Mouse (Mus musculus): ENCODE results near the gene Bcl11a. TPM values are rescaled to one million over a fixed set of nuclear protein-coding genes. Genes with fewer than 3 reads are reported as not detected.

Bcl11a gene
- polyA plus RNA-seq, 1 experiment from 2014 or later: 25.2 TPM

DNA sequence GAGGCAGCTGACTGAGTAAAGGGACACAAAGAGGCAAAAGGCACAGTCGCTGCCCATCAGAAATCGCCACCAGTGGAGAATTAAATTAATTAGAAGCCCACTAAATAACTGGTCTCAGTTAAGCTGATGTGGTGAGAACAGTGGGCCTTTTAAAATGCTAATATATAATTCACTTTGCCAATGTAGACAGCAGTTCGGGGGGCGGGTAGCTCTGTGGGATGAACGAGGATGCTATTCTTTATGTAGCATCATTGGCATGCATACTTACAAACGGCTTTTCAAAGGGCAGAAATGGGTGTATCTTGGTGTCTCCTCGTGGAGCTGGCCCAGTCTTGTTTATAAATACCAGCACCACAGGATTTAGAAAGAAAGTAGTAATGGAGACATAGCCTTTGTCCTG, 102.2 kb downstream of the Bcl11a start:
- H3K4me1 ChIP-seq (replicated peaks): no peaks in the 10 kb centered on the region; the same call in 1 of the 2 replicates
- no peak overlapping the region for H3K4me2 ChIP-seq
- H3K9ac ChIP-seq: no peak overlapping the region
- no peaks in the 10 kb centered on the region for H3K36me3 ChIP-seq (replicated peaks)
- no peak for ATAC-seq (ENCODE audit: insufficient read depth)
- no peaks in the 10 kb centered on the region for H3K27me3 ChIP-seq
- WGBS (ENCODE audit: insufficient replicate concordance): 70% methylated on average over 7 of the region's 7 CpGs
- H3K9me3 ChIP-seq (replicated peaks): no peaks in the 10 kb centered on the region
- no peak overlapping the region for H3K27ac ChIP-seq (replicated peaks)
- H3K4me3 ChIP-seq (replicated peaks): no peak overlapping the region

GRCm38 (mm10) chr11:24183501-24183900, 105.6 kb downstream of the Bcl11a start:
- Histone ChIP-seq H3K27me3 (no peaks in the 10 kb centered on the region), H3K36me3 (replicated peaks) (no peaks in the 10 kb centered on the region), H3K27ac (replicated peaks) (no peak overlapping the region), H3K4me3 (replicated peaks) (no peak overlapping the region), H3K4me2 (no peak overlapping the region), H3K9me3 (replicated peaks) (no peaks in the 10 kb centered on the region), H3K4me1 (replicated peaks) (no peaks in the 10 kb centered on the region; the same call in 1 of the 2 replicates), H3K9ac (no peak overlapping the region)
- ATAC-seq (ENCODE audit: insufficient read depth): no peak
- WGBS (ENCODE audit: insufficient replicate concordance): 74% methylated on average over 7 of the region's 7 CpGs

GRCm38 (mm10) chr11:24184932-24185331, 107.1 kb downstream of the Bcl11a start:
- Histone ChIP-seq H3K27me3 (no peaks in the 10 kb centered on the region), H3K9ac (no peak overlapping the region), H3K4me1 (replicated peaks) (no peaks in the 10 kb centered on the region; the same call in 1 of the 2 replicates), H3K4me2 (no peak overlapping the region), H3K4me3 (replicated peaks) (no peak overlapping the region), H3K36me3 (replicated peaks) (no peaks in the 10 kb centered on the region), H3K9me3 (replicated peaks) (no peaks in the 10 kb centered on the region), H3K27ac (replicated peaks) (no peak overlapping the region)
- WGBS (ENCODE audit: insufficient replicate concordance): 20% methylated on average over 5 of the region's 5 CpGs
- ATAC-seq (ENCODE audit: insufficient read depth): no peak

DNA sequence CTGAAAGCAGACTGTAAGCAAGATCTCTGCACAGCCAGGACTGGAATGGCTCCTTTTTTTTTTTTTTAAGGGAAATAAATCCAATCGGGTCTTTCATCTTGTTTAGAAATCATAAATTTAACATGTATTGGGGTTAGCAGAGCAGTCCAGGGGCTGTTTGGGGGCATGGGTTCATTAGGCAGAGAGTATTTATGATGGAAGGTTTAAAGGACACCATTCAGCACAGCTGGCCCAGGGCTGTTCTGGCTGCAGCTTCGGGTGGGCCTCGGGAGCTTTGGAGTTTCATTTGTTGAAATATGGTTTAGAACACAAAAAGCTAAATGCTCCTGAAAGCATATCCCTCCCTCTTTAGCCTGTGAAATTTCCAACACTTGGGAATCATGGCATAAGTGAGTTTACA, 112.6 kb downstream of the Bcl11a start:
- no peak overlapping the region for H3K9ac ChIP-seq
- H3K27me3 ChIP-seq: no peaks in the 10 kb centered on the region
- no peaks in the 10 kb centered on the region for H3K9me3 ChIP-seq (replicated peaks)
- no peak overlapping the region for H3K4me3 ChIP-seq (replicated peaks)
- H3K36me3 ChIP-seq (replicated peaks): no peaks in the 10 kb centered on the region
- no peak overlapping the region for H3K4me2 ChIP-seq
- ATAC-seq (ENCODE audit: insufficient read depth): no peak
- H3K27ac ChIP-seq (replicated peaks): no peak overlapping the region
- no peaks in the 10 kb centered on the region for H3K4me1 ChIP-seq (replicated peaks)
- WGBS (ENCODE audit: insufficient replicate concordance): 60% methylated on average over 3 of the region's 3 CpGs

DNA sequence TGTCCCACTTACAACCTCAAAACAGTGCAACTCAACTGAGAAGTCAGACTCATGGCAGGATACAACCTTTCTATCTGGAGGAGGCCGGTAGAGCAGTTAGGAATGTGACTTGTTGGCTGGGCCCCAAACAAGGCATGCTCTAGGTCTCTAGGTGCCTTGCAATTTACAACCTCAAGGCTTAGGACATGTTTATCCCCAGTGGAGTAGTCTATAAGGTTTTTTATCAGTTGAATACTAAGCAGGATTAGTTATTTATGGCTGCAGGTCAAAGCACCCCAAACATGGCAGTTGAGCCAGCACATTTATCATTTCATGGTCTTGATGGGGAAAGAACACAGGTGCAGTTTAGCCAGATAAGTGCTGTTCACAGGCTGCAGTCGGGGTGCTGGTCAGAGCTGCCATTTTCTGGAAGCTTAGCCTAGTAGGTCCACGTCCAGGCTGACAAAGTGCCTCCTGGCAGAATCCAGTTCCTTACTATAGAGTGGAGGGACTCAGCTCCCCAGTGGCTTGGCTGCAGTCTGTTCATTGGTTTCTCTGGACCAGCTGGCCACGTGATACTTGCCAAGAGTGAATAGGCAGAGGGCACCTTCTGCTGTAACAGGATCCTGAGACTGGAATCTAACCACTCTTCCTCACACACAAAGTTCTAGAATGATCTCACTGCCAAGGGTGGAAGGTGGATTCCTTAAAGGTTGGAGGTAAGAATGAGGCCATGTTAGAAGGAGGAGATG, 118.8 kb downstream of the Bcl11a start:
- Histone ChIP-seq H3K4me3 (replicated peaks) (no peak overlapping the region), H3K27ac (replicated peaks) (no peak overlapping the region), H3K9ac (no peak overlapping the region), H3K4me2 (no peak overlapping the region), H3K36me3 (replicated peaks) (no peaks in the 10 kb centered on the region), H3K4me1 (replicated peaks) (no peaks in the 10 kb centered on the region), H3K9me3 (replicated peaks) (no peaks in the 10 kb centered on the region), H3K27me3 (no peaks in the 10 kb centered on the region; the same call in 1 of the 2 replicates)
- 55% methylated on average over 4 of the region's 4 CpGs for WGBS (ENCODE audit: insufficient replicate concordance)
- ATAC-seq (ENCODE audit: insufficient read depth): no peak

DNA sequence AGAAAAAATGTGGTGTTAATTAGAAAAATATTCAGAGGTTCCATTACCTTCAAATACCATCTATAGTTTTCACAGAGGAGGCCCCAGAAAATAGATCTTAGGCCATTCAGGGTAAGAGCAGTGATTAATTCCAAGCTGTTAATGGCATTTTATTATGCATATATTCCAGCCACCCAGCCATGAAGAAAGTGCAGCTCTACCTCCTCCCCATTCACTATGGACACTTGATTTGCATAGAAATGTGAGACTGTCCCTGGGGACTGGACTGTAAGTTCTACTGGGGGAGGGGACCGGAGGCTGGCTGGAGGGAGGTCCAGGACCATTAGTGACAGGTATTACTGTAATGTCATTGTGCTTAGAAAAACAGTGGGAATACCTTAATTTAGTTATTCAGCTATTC, 119.6 kb downstream of the Bcl11a start:
- H3K36me3 ChIP-seq (replicated peaks): no peaks in the 10 kb centered on the region
- no peak overlapping the region for H3K4me3 ChIP-seq (replicated peaks)
- no peaks in the 10 kb centered on the region for H3K4me1 ChIP-seq (replicated peaks)
- no peaks in the 10 kb centered on the region for H3K9me3 ChIP-seq (replicated peaks)
- no peak overlapping the region for H3K27ac ChIP-seq (replicated peaks)
- no peak overlapping the region for H3K9ac ChIP-seq
- H3K4me2 ChIP-seq: no peak overlapping the region
- no peaks in the 10 kb centered on the region; the same call in 1 of the 2 replicates for H3K27me3 ChIP-seq
- ATAC-seq (ENCODE audit: insufficient read depth): no peak
- 65% methylated on average over 1 of the region's 1 CpGs for WGBS (ENCODE audit: insufficient replicate concordance)

- Histone ChIP-seq H3K4me3 (replicated peaks) (no peak overlapping the region), H3K27me3 (no peaks in the 10 kb centered on the region; the same call in 1 of the 2 replicates), H3K36me3 (replicated peaks) (no peaks in the 10 kb centered on the region), H3K4me2 (no peak overlapping the region), H3K27ac (replicated peaks) (no peak overlapping the region), H3K4me1 (replicated peaks) (no peaks in the 10 kb centered on the region), H3K9ac (no peak overlapping the region), H3K9me3 (replicated peaks) (no peaks in the 10 kb centered on the region)
- 62% methylated on average over 3 of the region's 3 CpGs for WGBS (ENCODE audit: insufficient replicate concordance)
- no peak for ATAC-seq (ENCODE audit: insufficient read depth)
Measured at GRCm38 (mm10) chr11:24199560-24199959, 121.7 kb downstream of the Bcl11a start.

- Histone ChIP-seq H3K4me3 (replicated peaks) (no peak overlapping the region), H3K36me3 (replicated peaks) (no peaks in the 10 kb centered on the region), H3K9ac (no peak overlapping the region), H3K9me3 (replicated peaks) (no peaks in the 10 kb centered on the region), H3K27me3 (no peaks in the 10 kb centered on the region; the same call in 1 of the 2 replicates), H3K4me2 (no peak overlapping the region), H3K4me1 (replicated peaks) (no peaks in the 10 kb centered on the region), H3K27ac (replicated peaks) (no peak overlapping the region)
- WGBS (ENCODE audit: insufficient replicate concordance): 42% methylated on average over 5 of the region's 5 CpGs
- ATAC-seq (ENCODE audit: insufficient read depth): no peak
Measured at GRCm38 (mm10) chr11:24200310-24200709, 122.5 kb downstream of the Bcl11a start.

DNA sequence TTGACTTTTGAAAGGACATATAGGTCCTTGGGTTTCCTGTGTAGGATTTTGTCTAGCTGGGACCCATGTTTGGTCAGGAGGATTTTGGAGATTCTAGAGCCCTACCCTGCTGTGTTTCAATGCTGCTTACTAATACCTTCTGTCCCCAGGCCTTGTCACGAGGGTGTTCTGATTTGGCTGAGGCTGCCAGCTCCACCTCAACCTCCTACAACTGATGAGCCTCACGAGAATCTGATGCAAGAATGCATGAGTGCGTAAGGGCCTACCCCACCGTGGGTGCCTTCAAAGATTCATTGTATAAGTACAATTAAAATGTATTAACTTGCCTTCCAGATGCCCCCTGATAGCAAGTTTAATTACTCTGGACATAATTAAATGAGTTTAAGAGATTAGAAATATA, 123.4 kb downstream of the Bcl11a start:
- Histone ChIP-seq H3K9ac (no peak overlapping the region), H3K4me2 (no peak overlapping the region), H3K36me3 (replicated peaks) (no peaks in the 10 kb centered on the region), H3K4me1 (replicated peaks) (no peaks in the 10 kb centered on the region), H3K4me3 (replicated peaks) (no peak overlapping the region), H3K9me3 (replicated peaks) (no peaks in the 10 kb centered on the region), H3K27ac (replicated peaks) (no peak overlapping the region), H3K27me3 (no peaks in the 10 kb centered on the region; the same call in 1 of the 2 replicates)
- ATAC-seq (ENCODE audit: insufficient read depth): no peak
- 61% methylated on average over 4 of the region's 4 CpGs for WGBS (ENCODE audit: insufficient replicate concordance)

GRCm38 (mm10) chr11:24202641-24203361, 124.9 kb downstream of the Bcl11a start:
- H3K4me2 ChIP-seq: no peak overlapping the region
- no peaks in the 10 kb centered on the region for H3K4me1 ChIP-seq (replicated peaks)
- no peaks in the 10 kb centered on the region; the same call in 1 of the 2 replicates for H3K27me3 ChIP-seq
- WGBS (ENCODE audit: insufficient replicate concordance): 44% methylated on average over 7 of the region's 7 CpGs
- no peak; the same call in 1 of the 2 replicates for ATAC-seq (ENCODE audit: insufficient read depth)
- no peak overlapping the region for H3K9ac ChIP-seq
- H3K36me3 ChIP-seq (replicated peaks): no peaks in the 10 kb centered on the region
- H3K4me3 ChIP-seq (replicated peaks): no peak overlapping the region
- H3K9me3 ChIP-seq (replicated peaks): no peaks in the 10 kb centered on the region
- no peak overlapping the region for H3K27ac ChIP-seq (replicated peaks)

- no peak overlapping the region for H3K4me2 ChIP-seq
- no peaks in the 10 kb centered on the region for H3K36me3 ChIP-seq (replicated peaks)
- H3K4me3 ChIP-seq (replicated peaks): no peak overlapping the region
- H3K9me3 ChIP-seq (replicated peaks): no peaks in the 10 kb centered on the region
- 69% methylated on average over 1 of the region's 1 CpGs for WGBS (ENCODE audit: insufficient replicate concordance)
- no peaks in the 10 kb centered on the region for H3K27me3 ChIP-seq
- no peak overlapping the region for H3K27ac ChIP-seq (replicated peaks)
- no peak for ATAC-seq (ENCODE audit: insufficient read depth)
- H3K9ac ChIP-seq: no peak overlapping the region
- H3K4me1 ChIP-seq (replicated peaks): no peaks in the 10 kb centered on the region
Measured at GRCm38 (mm10) chr11:24203489-24203888, 125.6 kb downstream of the Bcl11a start.

Measured in liver, embryonic 15.5 days (tissue).